Mouse (Mus musculus) cerebellum, adult 2 months (tissue): ENCODE measurements around the gene Taf8. TPM values are rescaled to one million over a fixed set of nuclear protein-coding genes. Genes with fewer than 3 reads are reported as not detected.

Source experiments
- DNase-seq, 2 experiments: peaks; one replicate each; pipeline ENCODE4 v3.0.0; 2021
- H3K27ac ChIP-seq: fragments of 200-500 bp; 2 replicates; pipeline ENCODE4 v1.5.1; 2012; ENCODE audit warnings: low read length, control low read depth, inconsistent platforms; ENCODE audit not compliant: insufficient read depth
- H3K27me3 ChIP-seq: fragments of 200-500 bp; 2 replicates; pipeline ENCODE4 v1.6.1; 2012; ENCODE audit warnings: inconsistent platforms, mild to moderate bottlenecking, low read length, moderate library complexity; ENCODE audit not compliant: control insufficient read depth, insufficient read depth
- H3K4me1 ChIP-seq: fragments of 200-500 bp; 2 replicates; pipeline ENCODE4 v1.6.1; 2011; ENCODE audit warnings: low read length; ENCODE audit not compliant: control insufficient read depth, insufficient read depth
- H3K4me3 ChIP-seq: fragments of 200-500 bp; replicated peaks from 2 replicates; pipeline ENCODE3; 2011; ENCODE audit warnings: mild to moderate bottlenecking, low read depth, low read length, control low read depth; ENCODE audit not compliant: insufficient read depth
- CTCF ChIP-seq: fragments of 200-500 bp; IDR thresholded peaks from 2 replicates; pipeline ENCODE4 v1.5.1; 2011; ENCODE audit warnings: low read depth, mild to moderate bottlenecking, control low read depth, low read length, moderate library complexity, borderline replicate concordance; ENCODE audit not compliant: insufficient read depth
- POLR2A ChIP-seq: fragments of 200-500 bp; IDR thresholded peaks from 2 replicates; pipeline ENCODE4 v1.6.1; 2011; ENCODE audit warnings: low read length, control low read depth, borderline replicate concordance; ENCODE audit not compliant: insufficient read depth
- WGBS: fragments of 180-500 bp; shearing (Covaris S2); methylation state at CpG from one replicate; pipeline ENCODE4 v1.1.7; 2018; 5-methylcytosine and 5-hydroxymethylcytosine counted together
- polyA plus RNA-seq: library from polyadenylated mRNA; depleted of rRNA; stranded (reverse); fragments of >200 nt; gene quantifications from 2 replicates; pipeline ENCODE4 v1.2.3, GENCODE M21; 2012

Taf8 gene
- polyA plus RNA-seq, 1 experiment: 32.0 TPM

DNA sequence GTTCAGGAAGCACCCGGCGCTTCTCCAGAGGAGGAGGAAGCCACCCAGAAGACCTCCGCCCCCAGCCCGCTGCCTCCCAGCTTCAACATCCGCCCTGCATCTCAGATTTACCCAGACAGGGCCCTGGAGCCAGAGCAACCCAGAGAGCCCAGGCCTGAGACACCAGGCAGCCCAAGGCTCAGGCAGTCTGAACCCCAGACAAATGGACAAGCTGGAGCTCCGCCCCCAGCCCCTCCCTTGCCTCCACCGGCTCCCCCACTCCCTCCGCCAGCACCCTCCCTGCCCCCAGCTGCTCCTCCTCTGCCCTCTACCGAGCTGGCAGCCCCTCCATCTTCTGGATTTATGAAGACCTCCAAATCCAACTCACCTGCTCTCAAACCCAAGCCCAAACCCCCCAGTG lies 35.8 kb downstream of the Taf8 start:
- Histone ChIP-seq H3K4me1 (peaks cover 26% of the 10 kb centered on the region), H3K27ac (no peak overlapping the region), H3K4me3 (no peak overlapping the region), H3K27me3 (no peaks in the 10 kb centered on the region)
- no peak for DNase-seq
- 55% methylated on average over 9 of the region's 9 CpGs for WGBS
- TF ChIP-seq POLR2A (no peak), CTCF (no peak)

- TF ChIP-seq POLR2A (no peak), CTCF (no peak)
- H3K27me3 ChIP-seq: no peaks in the 10 kb centered on the region
- H3K4me3 ChIP-seq: no peak overlapping the region
- DNase-seq: no peak
- no peak overlapping the region for H3K27ac ChIP-seq
- H3K4me1 ChIP-seq: peaks cover 14% of the 10 kb centered on the region
- 83% methylated on average over 11 of the region's 11 CpGs for WGBS
Observed at GRCm38 (mm10) chr17:47465016-47465415, 37.1 kb downstream of the Taf8 start.

DNA sequence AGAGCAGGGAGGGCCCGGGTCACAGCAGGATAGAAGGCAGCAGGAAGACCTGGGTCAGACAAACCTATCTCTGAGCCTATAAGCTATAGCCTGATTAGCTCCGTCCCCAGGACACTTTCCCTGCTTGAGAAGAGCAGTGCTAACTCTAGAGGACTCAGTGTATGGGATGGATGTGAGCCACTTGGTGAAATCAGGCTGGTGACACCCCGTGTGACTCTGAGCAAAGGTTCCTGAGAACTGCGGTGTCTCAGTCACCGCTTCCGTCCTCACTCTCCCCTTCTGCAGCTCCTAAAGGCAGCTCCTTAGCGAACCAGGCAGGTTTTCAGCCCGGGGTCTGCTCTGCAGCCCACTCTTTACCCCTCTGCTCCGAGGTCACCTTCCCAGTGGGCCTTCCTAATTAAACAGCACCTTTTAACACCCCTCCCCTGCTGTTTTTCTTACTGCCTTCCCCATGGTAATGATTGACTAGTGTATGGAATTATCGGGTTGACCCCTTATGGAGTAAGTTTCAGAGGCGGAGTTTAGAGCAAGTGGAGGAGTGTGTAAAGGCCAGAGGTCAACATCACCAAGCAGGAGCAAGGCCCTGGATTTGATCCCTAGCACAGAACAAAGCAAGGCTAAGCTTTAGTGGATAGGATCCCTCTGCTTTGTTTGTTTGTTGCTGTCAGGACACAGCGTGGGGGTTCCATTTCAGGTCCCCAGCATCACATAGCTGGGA lies 37.7 kb downstream of the Taf8 start:
- TF ChIP-seq POLR2A: no peak
- WGBS: 56% methylated on average over 12 of the region's 12 CpGs
- Histone ChIP-seq H3K4me1 (peaks cover 9% of the 10 kb centered on the region), H3K27ac (no peak overlapping the region), H3K27me3 (no peaks in the 10 kb centered on the region), H3K4me3 (no peak overlapping the region)
- DNase-seq: no peak

GRCm38 (mm10) chr17:47462728-47463388 lies 39.2 kb downstream of the Taf8 start:
- Histone ChIP-seq H3K27me3 (no peaks in the 10 kb centered on the region), H3K4me3 (no peak overlapping the region), H3K4me1 (no peaks in the 10 kb centered on the region), H3K27ac (no peak overlapping the region)
- WGBS: 72% methylated on average over 9 of the region's 9 CpGs
- DNase-seq: no peak
- TF ChIP-seq POLR2A (no peak), CTCF (no peak)

DNA sequence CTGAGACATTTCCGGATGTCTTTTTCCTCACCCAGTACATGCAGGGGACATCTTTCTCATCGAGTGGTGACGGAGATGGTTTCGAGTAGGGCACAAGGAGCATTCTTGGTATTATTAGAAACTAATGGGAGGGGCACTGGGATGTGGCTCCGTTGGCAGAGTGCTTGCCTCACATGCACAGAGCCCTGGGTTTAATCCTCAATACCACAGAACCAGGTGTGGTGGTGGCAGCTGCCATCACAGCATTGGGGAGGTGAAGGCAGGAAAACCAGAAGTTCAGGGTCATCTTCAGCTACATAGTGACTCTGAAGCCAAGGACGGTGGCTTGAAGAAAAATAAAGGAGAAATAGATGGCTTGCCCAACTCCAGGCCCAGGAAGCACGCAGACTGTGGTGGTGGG lies 39.9 kb downstream of the Taf8 start:
- no peaks in the 10 kb centered on the region for H3K4me1 ChIP-seq

DNA sequence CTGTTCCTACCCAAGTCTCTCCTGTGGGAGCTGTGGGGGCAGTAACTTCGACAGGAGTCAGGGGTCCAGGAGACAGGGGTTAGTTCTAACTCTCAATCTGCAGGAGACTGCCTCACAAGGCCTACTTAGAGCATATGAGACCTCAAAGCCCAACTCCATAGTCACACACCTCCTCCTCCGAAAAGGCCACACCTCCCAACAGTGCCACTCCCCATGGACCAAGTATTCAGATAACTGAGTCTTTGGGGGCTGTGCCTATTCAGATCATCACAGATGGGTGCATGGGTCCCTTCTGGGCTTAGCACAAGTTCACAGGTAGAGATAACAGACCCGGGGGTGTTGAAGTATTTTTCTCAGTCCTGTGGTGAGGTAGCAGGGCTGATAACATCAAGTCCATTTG lies 40.4 kb downstream of the Taf8 start:
- TF ChIP-seq POLR2A (no peak), CTCF (no peak)
- H3K4me1 ChIP-seq: no peaks in the 10 kb centered on the region
- H3K27me3 ChIP-seq: no peaks in the 10 kb centered on the region
- no peak overlapping the region for H3K27ac ChIP-seq
- DNase-seq: no peak
- 77% methylated on average over 3 of the region's 3 CpGs for WGBS
- no peak overlapping the region for H3K4me3 ChIP-seq

More for the DNA sequence above, 39.9 kb downstream of the Taf8 start:
- no peak for DNase-seq
- no peaks in the 10 kb centered on the region for H3K27me3 ChIP-seq
- H3K4me3 ChIP-seq: no peak overlapping the region
- 90% methylated on average over 7 of the region's 7 CpGs for WGBS
- TF ChIP-seq POLR2A (no peak), CTCF (no peak)
- H3K27ac ChIP-seq: no peak overlapping the region

DNA sequence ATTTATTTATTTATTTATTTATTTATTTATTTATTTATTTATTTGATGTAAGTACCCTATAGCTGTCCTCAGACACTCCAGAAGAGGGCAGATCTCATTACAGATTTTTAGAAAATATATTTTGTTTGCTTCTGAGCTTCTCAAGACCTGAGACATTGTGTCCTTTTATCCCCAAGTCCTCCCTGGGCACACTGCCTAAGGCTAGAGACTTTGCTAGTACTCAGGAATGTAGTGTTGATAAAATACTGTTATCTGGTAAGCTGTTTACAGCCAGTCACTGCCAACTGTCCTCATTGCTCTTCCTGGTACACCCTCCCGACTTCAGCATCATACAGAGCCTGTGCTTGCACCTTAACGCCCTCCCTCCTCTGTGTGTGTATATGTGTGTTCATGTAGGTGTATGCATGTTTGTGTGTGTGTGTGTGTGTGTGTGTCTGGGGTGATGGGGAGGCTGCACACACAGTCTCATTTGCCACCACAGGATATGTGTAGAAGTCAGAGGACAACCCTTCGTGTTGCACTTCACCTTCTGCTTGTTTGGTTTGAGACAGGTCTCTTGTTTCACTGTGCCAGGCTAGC lies 42.7 kb downstream of the Taf8 start:
- Histone ChIP-seq H3K27ac (no peak overlapping the region), H3K27me3 (no peaks in the 10 kb centered on the region), H3K4me3 (no peak overlapping the region), H3K4me1 (no peaks in the 10 kb centered on the region)
- WGBS: 76% methylated on average over 3 of the region's 3 CpGs
- no peak for DNase-seq
- no peak for TF ChIP-seq POLR2A
- no peak for TF ChIP-seq CTCF

DNA sequence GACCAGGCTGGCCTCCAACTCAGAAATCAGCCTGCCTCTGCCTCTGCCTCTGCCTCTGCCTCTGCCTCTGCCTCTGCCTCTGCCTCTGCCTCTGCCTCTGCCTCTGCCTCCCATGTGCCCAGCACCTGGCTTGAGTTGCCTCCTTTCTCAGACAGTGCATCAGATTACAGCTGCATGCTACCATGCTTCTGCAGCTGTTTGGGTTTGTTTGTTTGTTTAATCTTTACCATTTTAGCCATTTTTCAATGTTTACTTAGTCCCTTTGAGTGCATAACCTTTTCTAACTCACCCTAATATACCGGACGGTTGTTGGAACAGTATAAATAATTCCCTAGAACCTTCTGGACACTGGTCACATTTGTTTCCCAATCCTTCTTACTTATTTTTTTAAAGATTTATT lies 43.2 kb downstream of the Taf8 start:
- Histone ChIP-seq H3K4me1 (no peaks in the 10 kb centered on the region), H3K4me3 (no peak overlapping the region), H3K27me3 (no peaks in the 10 kb centered on the region), H3K27ac (no peak overlapping the region)
- WGBS: 96% methylated on average over 2 of the region's 2 CpGs
- no peak for TF ChIP-seq CTCF
- no peak for TF ChIP-seq POLR2A
- no peak for DNase-seq
